Mouse (Mus musculus): ENCODE data around the gene Wdr5.

DNA sequence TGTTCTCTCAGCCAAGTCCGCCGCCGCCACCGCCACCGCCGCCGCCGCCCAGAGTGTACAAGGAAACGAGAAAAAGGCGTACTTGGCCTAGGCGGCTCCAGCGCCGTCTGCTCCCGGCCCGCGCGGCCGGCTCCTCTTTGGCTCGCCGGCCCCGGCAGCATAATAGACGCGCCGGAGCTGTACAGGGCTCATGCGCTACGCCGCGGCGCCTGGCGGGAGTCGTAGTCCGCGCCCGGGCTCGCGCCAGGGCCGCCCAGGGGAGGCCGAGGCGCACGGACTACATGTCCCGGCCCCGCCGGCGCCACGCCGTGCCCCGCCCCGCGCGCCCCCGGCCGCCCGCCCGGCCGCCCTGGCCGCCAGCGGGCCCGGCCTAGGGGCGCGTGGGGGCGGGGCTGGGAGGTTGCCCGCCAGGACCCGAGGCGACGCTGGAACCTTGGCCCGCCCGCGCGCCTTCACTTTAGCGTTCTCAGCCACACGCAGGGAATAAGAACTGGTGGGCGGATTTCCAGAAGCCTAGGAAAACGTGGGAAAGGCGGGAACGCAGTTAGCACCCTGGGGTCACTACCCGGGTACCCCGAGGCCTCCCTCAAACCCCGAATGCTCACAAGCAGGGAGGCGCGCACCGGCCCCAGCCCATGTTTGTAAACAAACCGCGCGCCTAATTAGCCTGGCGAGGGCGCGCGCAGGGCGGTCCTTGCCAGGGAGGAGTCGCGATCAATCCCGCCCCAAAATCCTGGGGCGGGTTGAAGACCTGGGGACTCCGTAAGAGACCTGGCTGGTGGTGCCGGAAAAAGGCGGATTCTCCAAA, 39.3 kb upstream of the Wdr5 start:
- TF ChIP-seq CTCF (conservative IDR thresholded peaks at IDR 0.05; ENCODE audit: insufficient read depth, insufficient read length, low read depth, low read length) (no peak), POLR2A (IDR thresholded peaks at IDR 0.05; ENCODE audit: low read depth, low read length) (peak; percentile 75)

Data from kidney, adult 2 months (tissue).